Mouse (Mus musculus): Measurements from ENCODE around the gene Sap18b. TPM values are rescaled to one million over a fixed set of nuclear protein-coding genes. Genes with fewer than 3 reads are reported as not detected.
A peak's percentile ranks its signal among the peaks of the same experiment; 100 is the strongest.

Gene Sap18b
- polyA plus RNA-seq, 1 experiment from 2014 or later, result 397 TPM

- ATAC-seq, result peak; percentile 13
- WGBS, result under 1% methylated on average over 68 of the region's 69 CpGs
Measured at GRCm38 (mm10) chr8:95806461-95807191, 18.5 kb upstream of the Sap18b start.

GRCm38 (mm10) chr8:95807331-95807843 is 17.8 kb upstream of the Sap18b start, which contains the start of gene Cnot1:
Gene Cnot1 (minus strand): TSS chr8:95807464.
- WGBS, result under 1% methylated on average over 44 of the region's 44 CpGs
- ATAC-seq, result peak; percentile 95

More at GRCm38 (mm10) chr8:95806461-95807191, 18.5 kb upstream of the Sap18b start:
- peak overlapping the region; percentile 97 for H3K4me3 ChIP-seq (replicated peaks)
- H3K36me3 ChIP-seq, result no peaks in the 10 kb centered on the region
- H3K27ac ChIP-seq, result peak overlapping the region; percentile 96
- peak overlapping the region; percentile 66 for H3K4me2 ChIP-seq (replicated peaks)
- H3K27me3 ChIP-seq (replicated peaks), result no peaks in the 10 kb centered on the region
- H3K9ac ChIP-seq, result peak overlapping the region; percentile 99
- H3K9me3 ChIP-seq, result no peaks in the 10 kb centered on the region
- peaks cover 15% of the 10 kb centered on the region for H3K4me1 ChIP-seq (replicated peaks)

GRCm38 (mm10) chr8:95807861-95808260 is 17.3 kb upstream of the Sap18b start:
- Histone ChIP-seq H3K9ac (peak overlapping the region; percentile 40; the same call in 1 of the 2 replicates), H3K36me3 (no peaks in the 10 kb centered on the region), H3K9me3 (no peaks in the 10 kb centered on the region), H3K4me2 (replicated peaks) (peak overlapping the region; percentile 66), H3K4me1 (replicated peaks) (peaks cover 15% of the 10 kb centered on the region), H3K4me3 (replicated peaks) (peak overlapping the region; percentile 97), H3K27me3 (replicated peaks) (no peaks in the 10 kb centered on the region), H3K27ac (peak overlapping the region; percentile 96)
- under 1% methylated on average over 20 of the region's 20 CpGs for WGBS
- peak; percentile 93 for ATAC-seq

More at GRCm38 (mm10) chr8:95807331-95807843, 17.8 kb upstream of the Sap18b start, which contains the start of gene Cnot1:
- Histone ChIP-seq H3K4me1 (replicated peaks) (peaks cover 15% of the 10 kb centered on the region), H3K4me2 (replicated peaks) (peak within 1 kb of the TSS; percentile 66), H3K4me3 (replicated peaks) (peak within 1 kb of the TSS; percentile 97), H3K27me3 (replicated peaks) (no peaks in the 10 kb centered on the region), H3K27ac (peak within 1 kb of the TSS; percentile 96), H3K9ac (peak within 1 kb of the TSS; percentile 99), H3K36me3 (no peaks in the 10 kb centered on the region), H3K9me3 (no peaks in the 10 kb centered on the region)

- Histone ChIP-seq H3K27me3 (replicated peaks) (no peaks in the 10 kb centered on the region), H3K4me1 (replicated peaks) (peaks cover 15% of the 10 kb centered on the region), H3K9ac (no peak overlapping the region), H3K4me3 (replicated peaks) (no peak overlapping the region), H3K27ac (no peak overlapping the region), H3K9me3 (no peaks in the 10 kb centered on the region), H3K4me2 (replicated peaks) (no peak overlapping the region), H3K36me3 (no peaks in the 10 kb centered on the region)
- ATAC-seq, result no peak
- WGBS, result 76% methylated on average over 4 of the region's 4 CpGs
Measured at GRCm38 (mm10) chr8:95808631-95809030, 16.5 kb upstream of the Sap18b start.

GRCm38 (mm10) chr8:95809116-95809515 is 16.0 kb upstream of the Sap18b start:
- Histone ChIP-seq H3K27me3 (replicated peaks) (no peaks in the 10 kb centered on the region), H3K9me3 (no peaks in the 10 kb centered on the region), H3K4me3 (replicated peaks) (no peak overlapping the region), H3K4me2 (replicated peaks) (no peak overlapping the region), H3K36me3 (no peaks in the 10 kb centered on the region), H3K9ac (no peak overlapping the region), H3K27ac (no peak overlapping the region), H3K4me1 (replicated peaks) (peaks cover 15% of the 10 kb centered on the region)
- 57% methylated on average over 5 of the region's 5 CpGs for WGBS
- no peak for ATAC-seq

GRCm38 (mm10) chr8:95810184-95810591 is 15.0 kb upstream of the Sap18b start:
- no peak overlapping the region for H3K4me2 ChIP-seq (replicated peaks)
- ATAC-seq, result no peak
- H3K4me1 ChIP-seq (replicated peaks), result peaks cover 9% of the 10 kb centered on the region
- H3K4me3 ChIP-seq (replicated peaks), result no peak overlapping the region
- no peak overlapping the region for H3K27ac ChIP-seq
- H3K36me3 ChIP-seq, result no peaks in the 10 kb centered on the region
- WGBS, result 54% methylated on average over 3 of the region's 3 CpGs
- H3K27me3 ChIP-seq (replicated peaks), result no peaks in the 10 kb centered on the region
- no peaks in the 10 kb centered on the region for H3K9me3 ChIP-seq
- H3K9ac ChIP-seq, result no peak overlapping the region

GRCm38 (mm10) chr8:95816044-95816708 is 9.0 kb upstream of the Sap18b start:
- Histone ChIP-seq H3K4me1 (replicated peaks) (no peaks in the 10 kb centered on the region), H3K9ac (no peak overlapping the region), H3K4me3 (replicated peaks) (no peak overlapping the region), H3K27ac (no peak overlapping the region), H3K9me3 (no peaks in the 10 kb centered on the region), H3K27me3 (replicated peaks) (no peaks in the 10 kb centered on the region), H3K36me3 (no peaks in the 10 kb centered on the region), H3K4me2 (replicated peaks) (no peak overlapping the region)
- 25% methylated on average over 6 of the region's 6 CpGs for WGBS
- peak; percentile 95 for ATAC-seq

- no peaks in the 10 kb centered on the region for H3K36me3 ChIP-seq
- WGBS, result 69% methylated on average over 3 of the region's 3 CpGs
Measured at GRCm38 (mm10) chr8:95817597-95817996, 7.5 kb upstream of the Sap18b start.

GRCm38 (mm10) chr8:95818211-95818610 is 6.9 kb upstream of the Sap18b start:
- Histone ChIP-seq H3K9me3 (no peaks in the 10 kb centered on the region), H3K9ac (no peak overlapping the region)
- WGBS, result 50% methylated on average over 1 of the region's 1 CpGs

More at GRCm38 (mm10) chr8:95817597-95817996, 7.5 kb upstream of the Sap18b start:
- no peaks in the 10 kb centered on the region for H3K27me3 ChIP-seq (replicated peaks)
- no peak for ATAC-seq
- no peak overlapping the region for H3K27ac ChIP-seq
- H3K4me2 ChIP-seq (replicated peaks), result no peak overlapping the region
- H3K4me3 ChIP-seq (replicated peaks), result no peak overlapping the region
- H3K9me3 ChIP-seq, result no peaks in the 10 kb centered on the region
- no peak overlapping the region for H3K9ac ChIP-seq
- H3K4me1 ChIP-seq (replicated peaks), result no peaks in the 10 kb centered on the region

GRCm38 (mm10) chr8:95821266-95821665 is 3.9 kb upstream of the Sap18b start:
- no peaks in the 10 kb centered on the region for H3K36me3 ChIP-seq
- no peak for ATAC-seq
- no peak overlapping the region for H3K4me2 ChIP-seq (replicated peaks)
- H3K9me3 ChIP-seq, result no peaks in the 10 kb centered on the region
- no peaks in the 10 kb centered on the region for H3K27me3 ChIP-seq (replicated peaks)
- H3K27ac ChIP-seq, result no peak overlapping the region
- 61% methylated on average over 6 of the region's 6 CpGs for WGBS
- H3K4me1 ChIP-seq (replicated peaks), result no peaks in the 10 kb centered on the region
- no peak overlapping the region for H3K9ac ChIP-seq
- no peak overlapping the region for H3K4me3 ChIP-seq (replicated peaks)

More at GRCm38 (mm10) chr8:95818211-95818610, 6.9 kb upstream of the Sap18b start:
- Histone ChIP-seq H3K27ac (no peak overlapping the region), H3K36me3 (no peaks in the 10 kb centered on the region), H3K27me3 (replicated peaks) (no peaks in the 10 kb centered on the region), H3K4me3 (replicated peaks) (no peak overlapping the region), H3K4me1 (replicated peaks) (no peaks in the 10 kb centered on the region), H3K4me2 (replicated peaks) (no peak overlapping the region)
- ATAC-seq, result no peak

GRCm38 (mm10) chr8:95822096-95822495 is 3.0 kb upstream of the Sap18b start:
- Histone ChIP-seq H3K9me3 (no peaks in the 10 kb centered on the region), H3K9ac (no peak overlapping the region), H3K36me3 (no peaks in the 10 kb centered on the region), H3K27ac (no peak overlapping the region), H3K4me2 (replicated peaks) (no peak overlapping the region), H3K27me3 (replicated peaks) (no peaks in the 10 kb centered on the region), H3K4me1 (replicated peaks) (no peaks in the 10 kb centered on the region), H3K4me3 (replicated peaks) (no peak overlapping the region)
- WGBS, result 81% methylated on average over 5 of the region's 5 CpGs
- ATAC-seq, result no peak

GRCm38 (mm10) chr8:95822699-95823098 is 2.4 kb upstream of the Sap18b start:
- no peak for ATAC-seq
- Histone ChIP-seq H3K36me3 (no peaks in the 10 kb centered on the region), H3K4me3 (replicated peaks) (no peak overlapping the region), H3K27me3 (replicated peaks) (no peaks in the 10 kb centered on the region), H3K4me2 (replicated peaks) (no peak overlapping the region), H3K4me1 (replicated peaks) (no peaks in the 10 kb centered on the region), H3K9ac (no peak overlapping the region), H3K27ac (no peak overlapping the region), H3K9me3 (no peaks in the 10 kb centered on the region)
- 47% methylated on average over 3 of the region's 3 CpGs for WGBS

Data from intestine, embryonic 15.5 days (tissue).